Mouse (Mus musculus): Measurements from ENCODE around the gene Piezo1. TPM values are rescaled to one million over a fixed set of nuclear protein-coding genes. Genes with fewer than 3 reads are reported as not detected.

The Piezo1 gene
- polyA plus RNA-seq, 1 experiment, result 22.2 TPM

- H3K27me3 ChIP-seq (ENCODE audit: control insufficient read depth), result no peaks in the 10 kb centered on the region
- peaks cover 10% of the 10 kb centered on the region for H3K36me3 ChIP-seq (ENCODE audit: control insufficient read depth)
- H3K4me1 ChIP-seq (ENCODE audit: control insufficient read depth), result peaks cover 42% of the 10 kb centered on the region
- no peaks in the 10 kb centered on the region for H3K9me3 ChIP-seq (ENCODE audit: control insufficient read depth, low read length)
- no peak overlapping the region for H3K4me3 ChIP-seq (replicated peaks)
- TF ChIP-seq TAL1 (IDR thresholded peaks at IDR 0.05; ENCODE audit: low read length), result no peak
- TF ChIP-seq GATA1 (IDR thresholded peaks at IDR 0.05; ENCODE audit: low read length), result no peak
These were observed 13.5 kb upstream of the Piezo1 start for GRCm38 (mm10) chr8:122564363-122565352.

DNA sequence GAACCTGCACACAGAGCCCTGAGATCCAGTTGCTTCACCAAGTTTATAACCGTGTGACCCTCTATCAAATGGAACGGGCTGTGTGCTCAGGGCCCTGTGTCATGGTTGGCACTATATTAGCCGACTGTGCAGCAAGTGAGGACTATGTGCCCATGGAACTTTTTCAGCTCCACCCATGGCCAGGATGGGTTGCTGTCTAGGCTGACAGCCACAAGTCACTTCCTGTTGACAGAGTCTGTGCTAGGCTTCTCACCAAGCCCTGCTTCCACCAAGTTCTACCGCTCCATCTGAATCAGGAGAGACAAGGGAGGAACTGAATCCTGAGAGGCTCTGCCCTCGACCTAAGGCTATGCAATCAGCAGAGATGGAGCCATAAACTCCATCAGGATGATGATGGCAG, 10.1 kb upstream of the Piezo1 start:
- Histone ChIP-seq H3K4me3 (replicated peaks) (no peak overlapping the region), H3K27me3 (ENCODE audit: control insufficient read depth) (no peaks in the 10 kb centered on the region), H3K4me1 (ENCODE audit: control insufficient read depth) (peaks cover 43% of the 10 kb centered on the region), H3K9me3 (ENCODE audit: control insufficient read depth, low read length) (no peaks in the 10 kb centered on the region), H3K36me3 (ENCODE audit: control insufficient read depth) (no peaks in the 10 kb centered on the region; the same call in 1 of the 2 replicates)
- no peak for TF ChIP-seq TAL1 (IDR thresholded peaks at IDR 0.05; ENCODE audit: low read length)
- TF ChIP-seq GATA1 (IDR thresholded peaks at IDR 0.05; ENCODE audit: low read length), result no peak

DNA sequence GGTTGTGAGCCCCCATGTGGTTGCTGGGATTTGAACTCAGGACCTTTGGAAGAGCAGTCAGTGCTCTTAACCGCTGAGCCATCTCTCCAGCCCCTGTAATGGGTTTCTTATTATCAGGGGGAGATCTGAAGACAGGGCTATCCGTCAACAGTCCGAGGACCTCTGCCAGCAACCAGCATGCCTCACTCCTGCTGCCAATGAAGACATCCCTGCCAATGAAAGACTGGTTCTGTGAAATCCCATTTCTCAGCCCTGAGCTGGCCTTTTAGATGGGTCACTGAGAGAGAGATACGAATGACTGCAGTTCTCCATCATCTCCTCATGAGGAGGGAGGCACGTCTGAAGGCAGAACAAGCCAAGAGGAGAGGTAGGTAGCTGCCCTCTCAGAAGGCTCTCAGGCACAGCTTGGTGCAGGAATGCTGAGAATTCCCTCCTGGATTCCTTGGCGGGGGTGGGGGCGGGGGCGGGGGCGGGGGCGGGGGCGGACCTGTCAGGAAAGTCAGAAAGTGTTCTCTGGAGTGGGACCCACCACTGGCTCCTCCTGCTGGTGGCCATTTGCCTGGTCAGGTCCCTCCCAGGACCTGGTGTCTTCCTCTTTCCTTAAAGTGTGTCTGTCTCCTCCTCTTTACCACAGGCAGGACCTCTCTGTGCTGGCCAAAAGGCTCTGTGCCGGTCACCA, 7.7 kb upstream of the Piezo1 start:
- H3K36me3 ChIP-seq (ENCODE audit: control insufficient read depth), result no peaks in the 10 kb centered on the region; the same call in 1 of the 2 replicates
- H3K4me3 ChIP-seq (replicated peaks), result no peak overlapping the region
- H3K27me3 ChIP-seq (ENCODE audit: control insufficient read depth), result no peaks in the 10 kb centered on the region
- H3K4me1 ChIP-seq (ENCODE audit: control insufficient read depth), result peaks cover 42% of the 10 kb centered on the region
- TF ChIP-seq TAL1 (IDR thresholded peaks at IDR 0.05; ENCODE audit: low read length), result no peak
- TF ChIP-seq GATA1 (IDR thresholded peaks at IDR 0.05; ENCODE audit: low read length), result no peak
- H3K9me3 ChIP-seq (ENCODE audit: control insufficient read depth, low read length), result no peaks in the 10 kb centered on the region

DNA sequence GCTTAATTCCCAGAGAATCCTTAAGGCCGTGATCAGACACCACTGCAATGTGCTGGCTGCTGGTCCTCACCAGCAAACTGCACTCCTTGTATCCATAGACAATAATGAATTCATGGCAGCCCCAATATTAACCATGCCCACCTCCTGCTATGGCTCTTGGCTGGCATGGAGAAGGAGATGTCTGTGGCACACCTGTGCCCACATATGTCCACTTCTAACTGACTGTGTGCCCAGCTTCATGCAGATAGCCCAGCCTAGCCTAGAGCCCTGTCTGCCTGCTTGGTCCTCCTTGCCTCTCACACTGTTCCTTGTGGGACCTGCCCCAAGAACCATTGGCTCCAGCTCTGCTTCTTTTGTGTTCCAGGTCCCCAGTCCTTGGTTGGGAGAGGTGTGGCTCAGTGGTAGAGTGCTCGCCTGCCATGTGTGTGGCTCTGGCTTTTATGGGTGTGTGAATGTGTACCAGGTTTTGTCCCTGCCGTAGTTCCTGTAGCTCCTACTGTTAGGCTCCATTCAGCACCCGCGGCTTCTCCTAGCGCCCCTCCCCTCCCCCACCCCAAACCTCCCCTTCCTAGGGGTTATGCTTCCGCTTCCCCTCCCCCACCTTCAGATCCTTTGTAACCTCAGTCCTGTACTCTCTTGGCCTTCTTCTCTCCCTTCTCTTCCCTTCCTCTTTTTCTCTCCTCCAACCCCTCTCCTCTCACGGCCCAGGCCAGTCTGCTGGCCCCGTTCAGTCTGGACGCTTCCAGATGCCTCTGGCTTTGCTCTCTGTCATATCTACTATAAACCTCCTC, 6.3 kb upstream of the Piezo1 start:
- H3K27me3 ChIP-seq (ENCODE audit: control insufficient read depth), result no peaks in the 10 kb centered on the region
- H3K4me1 ChIP-seq (ENCODE audit: control insufficient read depth), result peaks cover 51% of the 10 kb centered on the region
- no peaks in the 10 kb centered on the region; the same call in 1 of the 2 replicates for H3K36me3 ChIP-seq (ENCODE audit: control insufficient read depth)
- H3K4me3 ChIP-seq (replicated peaks), result no peak overlapping the region
- no peaks in the 10 kb centered on the region for H3K9me3 ChIP-seq (ENCODE audit: control insufficient read depth, low read length)
- TF ChIP-seq TAL1 (IDR thresholded peaks at IDR 0.05; ENCODE audit: low read length) (no peak), GATA1 (IDR thresholded peaks at IDR 0.05; ENCODE audit: low read length) (no peak)

GRCm38 (mm10) chr8:122556030-122557009, 5.2 kb upstream of the Piezo1 start:
- peaks cover 60% of the 10 kb centered on the region for H3K4me1 ChIP-seq (ENCODE audit: control insufficient read depth)
- peaks cover 2% of the 10 kb centered on the region; the same call in 1 of the 2 replicates for H3K36me3 ChIP-seq (ENCODE audit: control insufficient read depth)
- H3K9me3 ChIP-seq (ENCODE audit: control insufficient read depth, low read length), result no peaks in the 10 kb centered on the region
- no peaks in the 10 kb centered on the region for H3K27me3 ChIP-seq (ENCODE audit: control insufficient read depth)
- H3K4me3 ChIP-seq (replicated peaks), result peak overlapping the region; percentile 39
- TF ChIP-seq TAL1 (IDR thresholded peaks at IDR 0.05; ENCODE audit: low read length), result no peak
- no peak for TF ChIP-seq GATA1 (IDR thresholded peaks at IDR 0.05; ENCODE audit: low read length)

DNA sequence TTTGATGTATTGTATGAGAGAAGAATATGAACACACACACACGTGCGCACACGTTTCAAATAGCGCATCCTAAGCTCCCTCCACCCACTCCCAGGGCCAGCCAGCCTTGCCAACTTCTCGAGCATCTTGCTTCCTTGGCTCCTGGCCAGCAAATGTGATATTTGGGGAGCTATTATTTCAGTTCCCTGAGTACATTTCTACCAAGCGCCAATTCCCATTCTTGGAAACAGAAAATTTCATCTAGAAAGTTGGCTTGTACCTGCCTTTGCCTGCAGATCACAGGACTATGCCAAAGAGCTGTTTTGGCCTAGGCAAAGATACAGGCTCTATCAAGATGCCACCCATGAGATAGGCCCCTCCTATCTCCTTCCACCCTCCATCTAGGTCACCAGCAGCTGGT, 3.7 kb upstream of the Piezo1 start:
- Histone ChIP-seq H3K9me3 (ENCODE audit: control insufficient read depth, low read length) (no peaks in the 10 kb centered on the region), H3K4me1 (ENCODE audit: control insufficient read depth) (peaks cover 67% of the 10 kb centered on the region), H3K27me3 (ENCODE audit: control insufficient read depth) (no peaks in the 10 kb centered on the region), H3K4me3 (replicated peaks) (no peak overlapping the region), H3K36me3 (ENCODE audit: control insufficient read depth) (peaks cover 8% of the 10 kb centered on the region)
- no peak for TF ChIP-seq TAL1 (IDR thresholded peaks at IDR 0.05; ENCODE audit: low read length)
- no peak for TF ChIP-seq GATA1 (IDR thresholded peaks at IDR 0.05; ENCODE audit: low read length)

DNA sequence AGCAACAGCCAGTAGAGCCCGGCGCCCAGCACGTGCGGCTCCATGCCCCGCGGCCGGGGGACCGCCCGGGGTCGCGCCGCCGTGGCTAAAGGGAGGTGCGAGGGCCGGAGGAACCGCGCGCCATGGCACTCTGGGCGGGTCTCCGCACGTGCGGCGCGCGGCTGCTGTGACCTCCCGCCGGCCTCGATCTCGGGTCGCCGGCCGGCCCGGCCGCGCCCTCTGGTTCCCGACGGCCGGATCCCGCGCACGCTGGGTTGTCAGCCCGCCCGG, 199 bp downstream of the Piezo1 start:
- Histone ChIP-seq H3K9me3 (ENCODE audit: control insufficient read depth, low read length) (no peaks in the 10 kb centered on the region), H3K4me1 (ENCODE audit: control insufficient read depth) (peaks cover 79% of the 10 kb centered on the region), H3K27me3 (ENCODE audit: control insufficient read depth) (no peaks in the 10 kb centered on the region), H3K36me3 (ENCODE audit: control insufficient read depth) (peaks cover 46% of the 10 kb centered on the region), H3K4me3 (replicated peaks) (peak overlapping the region; percentile 92)
- no peak for TF ChIP-seq GATA1 (IDR thresholded peaks at IDR 0.05; ENCODE audit: low read length)

Measured in erythroblast, embryonic 14.5 days (primary cell).